Mouse (Mus musculus) embryonic fibroblast, embryonic 13.5 days (primary cell): ENCODE measurements around the gene Acvrl1. TPM values are rescaled to one million over a fixed set of nuclear protein-coding genes. Genes with fewer than 3 reads are reported as not detected.

Experiments
- H3K27ac ChIP-seq: 2 replicates; pipeline ENCODE4 v1.5.1; 2012; ENCODE audit warnings: low read length, control low read depth, inconsistent platforms; ENCODE audit not compliant: insufficient read depth
- H3K4me1 ChIP-seq: 2 replicates; pipeline ENCODE4 v1.6.1; 2011; ENCODE audit warnings: low read length; ENCODE audit not compliant: control insufficient read depth, insufficient read depth
- H3K4me3 ChIP-seq: 2 replicates; pipeline ENCODE4 v1.5.1; 2011; ENCODE audit warnings: mild to moderate bottlenecking, control low read depth, low read length; ENCODE audit not compliant: insufficient read depth
- CTCF ChIP-seq: IDR thresholded peaks from 2 replicates; pipeline ENCODE4 v1.5.1; 2011; ENCODE audit warnings: mild to moderate bottlenecking, control low read depth, low read length, moderate library complexity, borderline replicate concordance; ENCODE audit not compliant: insufficient read depth
- POLR2A ChIP-seq: IDR thresholded peaks from 2 replicates; pipeline ENCODE4 v1.6.1; 2011; ENCODE audit warnings: low read depth, mild to moderate bottlenecking, control low read depth, low read length, moderate library complexity
- polyA plus RNA-seq: library from polyadenylated mRNA; stranded (reverse); fragments of >200 nt; gene quantifications from 2 replicates; pipeline ENCODE4 v1.2.4, GENCODE M21; 2011; ENCODE audit warnings: low read depth; ENCODE audit not compliant: missing spikeins, insufficient read length

Acvrl1 gene
- polyA plus RNA-seq, 1 experiment, result 11.7 TPM

DNA sequence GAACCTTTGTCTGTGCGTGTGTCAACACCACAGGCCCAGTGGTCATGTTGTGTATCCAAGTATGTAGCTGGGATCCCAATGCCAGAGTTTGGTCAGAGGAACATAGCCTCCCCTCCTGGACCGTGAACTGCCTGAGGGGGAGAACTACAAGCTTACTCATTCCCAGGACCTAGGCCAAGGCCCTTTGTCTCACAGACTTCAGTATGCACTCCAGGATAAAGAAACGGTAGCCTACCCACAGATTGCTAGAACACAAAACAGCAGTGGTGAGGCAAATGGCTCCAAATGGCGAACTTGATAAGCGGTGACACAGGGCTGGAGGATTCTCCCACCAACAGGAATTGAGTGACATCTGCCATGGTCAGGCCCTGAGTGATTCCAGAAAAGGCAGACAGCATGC, 35.5 kb downstream of the Acvrl1 start:
- H3K4me3 ChIP-seq, result no peak overlapping the region
- peaks cover 4% of the 10 kb centered on the region; the same call in 1 of the 2 replicates for H3K4me1 ChIP-seq
- TF ChIP-seq POLR2A, result no peak
- no peak for TF ChIP-seq CTCF
- peak overlapping the region; percentile 60 for H3K27ac ChIP-seq

DNA sequence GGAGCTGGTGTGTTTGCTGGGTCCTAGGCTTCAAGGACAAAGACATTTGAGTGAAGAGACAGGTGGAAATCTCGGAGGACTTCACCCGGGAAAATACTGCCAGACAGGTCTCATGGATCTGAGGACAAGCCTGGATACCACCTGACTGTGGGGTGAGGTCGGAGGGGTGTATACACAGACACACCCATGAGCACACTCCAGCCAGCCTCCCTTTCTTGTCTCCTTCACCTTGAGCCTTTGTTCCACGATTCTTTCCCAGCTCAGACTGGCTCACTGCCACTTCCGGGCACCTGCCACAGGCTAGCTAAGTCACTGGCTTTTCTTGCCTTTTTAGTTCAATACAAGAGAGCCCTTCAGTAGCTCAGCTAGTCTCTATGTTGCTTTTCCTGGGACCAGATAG, 36.0 kb downstream of the Acvrl1 start:
- Histone ChIP-seq H3K4me3 (no peak overlapping the region), H3K4me1 (peaks cover 4% of the 10 kb centered on the region; the same call in 1 of the 2 replicates), H3K27ac (peak overlapping the region; percentile 10; the same call in 1 of the 2 replicates)
- TF ChIP-seq CTCF, result no peak

DNA sequence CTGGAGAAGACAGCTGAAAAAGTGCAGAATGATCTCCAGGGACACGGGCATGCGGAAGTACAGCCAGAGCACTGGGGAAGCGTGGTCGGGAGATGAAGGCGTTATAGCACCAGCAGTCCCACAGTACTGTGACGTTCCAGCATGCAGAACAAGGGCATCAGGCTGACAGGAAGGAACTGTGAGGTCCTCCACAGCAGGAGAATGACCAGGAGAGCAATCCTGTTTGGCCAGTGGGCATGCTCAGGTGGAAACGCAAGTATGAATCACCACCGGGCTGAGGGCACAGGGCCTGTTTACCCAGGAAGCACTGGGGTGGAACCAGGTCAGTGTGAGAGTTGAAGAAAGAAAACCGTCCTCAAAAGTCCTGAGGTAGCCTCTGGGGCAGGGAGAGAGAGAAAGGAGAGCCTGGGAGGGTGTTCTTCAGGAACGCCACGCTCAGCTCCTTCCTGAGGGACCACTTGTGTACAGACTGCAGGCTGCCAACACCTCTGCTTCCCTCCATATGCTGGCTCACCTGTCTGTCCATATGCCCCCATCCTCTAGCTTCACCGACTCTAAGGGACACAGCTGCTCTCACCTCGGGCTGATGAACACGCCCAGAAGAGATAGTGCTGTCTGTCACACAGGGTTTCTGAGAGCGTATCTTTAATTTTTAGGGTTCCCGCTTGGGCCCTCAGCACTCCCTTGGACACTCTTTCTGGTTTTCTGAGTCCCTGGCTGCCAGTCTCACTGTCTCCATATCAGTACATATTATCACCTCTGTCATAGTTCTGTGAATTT, 37.5 kb downstream of the Acvrl1 start:
- Histone ChIP-seq H3K27ac (no peak overlapping the region), H3K4me3 (no peak overlapping the region), H3K4me1 (peaks cover 4% of the 10 kb centered on the region; the same call in 1 of the 2 replicates)
- TF ChIP-seq POLR2A, result no peak
- TF ChIP-seq CTCF, result no peak

DNA sequence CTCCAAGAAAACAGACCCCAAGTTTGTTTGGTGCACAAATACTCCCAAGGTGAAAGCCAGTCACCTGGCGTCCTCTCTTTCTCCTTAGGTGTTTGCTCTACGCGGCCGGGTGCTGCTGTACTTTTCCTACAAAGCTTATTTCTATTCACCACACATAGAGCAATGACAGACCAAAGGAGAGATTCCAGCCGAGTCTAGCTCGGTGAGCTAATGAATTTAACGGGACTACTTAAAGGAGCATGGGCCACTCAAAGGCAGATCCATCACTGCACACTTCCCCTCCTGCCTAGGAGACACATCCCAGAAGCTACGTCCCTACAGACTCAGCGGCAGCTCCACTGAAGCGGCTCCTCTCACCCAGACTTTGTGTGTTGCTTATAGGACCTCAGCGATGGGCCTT, 39.2 kb downstream of the Acvrl1 start:
- Histone ChIP-seq H3K4me3 (no peak overlapping the region), H3K4me1 (peaks cover 4% of the 10 kb centered on the region; the same call in 1 of the 2 replicates), H3K27ac (no peak overlapping the region)
- TF ChIP-seq POLR2A (no peak), CTCF (no peak)

DNA sequence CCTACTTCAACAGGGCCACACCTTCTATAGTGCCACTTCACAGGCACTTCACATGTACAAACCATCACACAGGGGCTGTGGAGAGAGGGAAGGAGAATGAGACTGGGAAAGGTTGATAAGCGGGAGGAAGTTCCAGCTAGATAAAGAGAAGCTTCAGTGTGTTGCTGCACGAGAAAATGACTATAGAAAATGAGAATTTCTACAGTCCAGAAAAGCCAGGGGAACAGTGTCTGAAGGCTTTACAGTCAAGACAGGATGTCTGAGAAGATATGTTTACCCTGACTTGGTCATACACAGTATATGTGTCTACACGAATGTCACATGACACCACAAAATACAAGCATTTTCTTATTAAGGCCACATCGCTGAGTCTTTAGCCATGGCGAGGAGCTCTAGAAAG, 41.6 kb downstream of the Acvrl1 start:
- no peak for TF ChIP-seq POLR2A
- no peak for TF ChIP-seq CTCF
- no peak overlapping the region for H3K27ac ChIP-seq
- no peak overlapping the region for H3K4me3 ChIP-seq
- H3K4me1 ChIP-seq, result no peaks in the 10 kb centered on the region

DNA sequence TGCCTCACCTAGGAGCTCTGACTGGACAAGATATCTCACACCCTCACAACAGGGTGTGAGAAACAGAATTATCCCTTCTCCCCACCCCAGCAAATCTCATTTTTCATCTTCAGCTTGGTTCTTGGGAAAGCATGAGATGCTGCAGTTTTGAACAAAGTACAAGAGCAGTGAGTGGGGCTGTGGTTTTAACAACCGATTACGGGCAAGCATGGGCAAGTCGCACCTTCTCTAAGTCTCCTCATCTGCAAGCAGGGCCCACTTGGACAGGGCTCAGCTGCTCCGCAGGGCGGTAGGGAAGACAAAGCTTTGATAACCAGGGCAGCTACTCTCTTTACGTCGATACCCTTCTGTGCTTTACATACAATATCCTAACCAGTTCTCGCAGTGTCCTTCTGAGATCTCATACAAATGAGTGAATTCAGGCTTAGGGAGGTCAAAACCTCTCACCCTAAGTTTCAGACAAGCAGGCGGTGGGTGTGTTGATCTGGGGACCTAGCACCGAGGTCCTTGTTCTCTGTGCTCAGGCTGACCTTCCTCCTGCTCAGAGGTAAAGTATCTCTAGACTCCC, 42.2 kb downstream of the Acvrl1 start:
- Histone ChIP-seq H3K4me3 (no peak overlapping the region), H3K4me1 (no peaks in the 10 kb centered on the region), H3K27ac (no peak overlapping the region)
- no peak for TF ChIP-seq POLR2A
- TF ChIP-seq CTCF, result no peak

DNA sequence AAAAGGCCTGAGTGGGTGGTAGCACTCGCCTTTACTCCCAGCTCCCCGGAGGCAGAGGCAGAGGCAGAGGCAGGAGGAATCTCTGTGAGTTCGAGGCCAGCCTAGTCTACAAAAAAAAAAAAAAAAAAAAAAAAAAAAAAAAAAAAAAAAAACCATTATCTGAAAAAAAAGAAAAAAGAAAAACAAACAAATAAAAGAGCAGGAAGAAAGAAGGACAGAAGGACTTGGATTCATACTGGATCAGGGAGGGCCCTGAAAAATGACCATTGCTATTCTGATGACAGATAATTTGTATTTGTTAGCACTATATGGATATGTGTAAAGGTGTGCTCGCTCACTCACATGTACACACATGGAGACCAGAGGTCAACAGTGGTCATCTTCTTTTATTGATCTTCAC, 43.0 kb downstream of the Acvrl1 start:
- no peak overlapping the region for H3K27ac ChIP-seq

DNA sequence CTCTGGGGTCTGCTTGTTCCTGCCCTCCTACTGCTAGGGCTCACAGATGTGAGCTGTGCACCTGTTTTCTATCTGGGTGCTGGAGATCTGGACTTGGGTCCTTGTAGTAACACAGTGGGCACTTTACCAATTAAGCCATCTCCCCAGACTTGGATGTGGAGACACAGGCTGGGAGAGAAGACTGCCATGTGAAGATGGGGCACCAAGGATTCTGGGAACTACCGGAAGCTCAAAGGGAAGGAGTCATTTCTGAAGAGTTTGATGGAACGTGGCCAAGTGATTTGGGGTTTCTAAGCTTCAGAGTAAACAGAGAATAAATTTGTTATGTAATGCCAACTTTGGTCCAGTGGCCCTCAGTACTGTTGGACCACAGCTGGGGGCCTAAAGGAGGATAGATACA, 43.7 kb downstream of the Acvrl1 start:
- Histone ChIP-seq H3K27ac (no peak overlapping the region), H3K4me1 (peaks cover 2% of the 10 kb centered on the region; the same call in 1 of the 2 replicates), H3K4me3 (no peak overlapping the region)
- no peak for TF ChIP-seq CTCF
- TF ChIP-seq POLR2A, result no peak

More for the DNA sequence above, 43.0 kb downstream of the Acvrl1 start:
- no peak overlapping the region for H3K4me3 ChIP-seq
- TF ChIP-seq POLR2A, result no peak
- TF ChIP-seq CTCF, result no peak
- H3K4me1 ChIP-seq, result peaks cover 2% of the 10 kb centered on the region; the same call in 1 of the 2 replicates

DNA sequence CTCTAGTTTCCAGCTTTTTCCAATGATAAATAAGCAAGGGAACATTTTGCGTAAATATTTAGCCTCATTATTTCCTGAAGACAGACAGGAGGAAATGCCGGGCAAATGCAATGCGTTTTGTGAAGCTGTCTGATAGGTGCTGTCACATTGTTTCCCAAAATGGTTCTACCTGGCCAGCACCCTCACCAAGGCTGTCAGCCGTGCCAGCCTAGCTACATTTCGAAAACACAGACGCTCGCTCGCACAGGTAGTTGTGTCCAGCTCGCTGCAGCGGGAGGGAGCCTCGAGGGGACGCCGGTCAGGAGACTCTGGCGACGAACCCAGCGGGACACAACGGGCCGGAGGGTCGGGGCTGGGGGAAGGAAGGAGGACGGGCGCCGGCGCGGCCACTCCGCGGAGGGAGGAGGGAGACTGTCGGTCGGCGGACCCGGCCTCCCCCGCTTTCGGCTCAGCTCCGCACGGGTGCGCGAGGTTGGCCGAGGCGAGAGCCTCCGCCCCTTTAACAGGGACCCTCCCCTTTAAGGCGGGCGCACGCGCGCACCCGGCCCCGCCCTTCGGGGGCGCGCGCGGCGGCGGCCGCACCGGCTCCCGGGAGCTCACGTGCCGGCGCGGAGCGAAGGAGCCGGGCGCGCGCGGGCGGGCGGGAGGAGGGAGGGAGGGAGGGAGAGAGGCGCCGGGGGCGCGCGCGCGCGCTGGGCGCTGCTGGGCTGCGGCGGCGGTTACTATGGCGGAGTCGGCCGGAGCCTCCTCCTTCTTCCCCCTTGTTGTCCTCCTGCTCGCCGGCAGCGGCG, 45.3 kb downstream of the Acvrl1 start, which contains the start of gene Acvr1b:
Gene Acvr1b, plus strand, starts transcription at position 647 of the 791 bp plus-strand sequence.
- H3K27ac ChIP-seq, result no peak within 1 kb of the TSS
- peak within 1 kb of the TSS; percentile 62 for H3K4me3 ChIP-seq
- peaks cover 2% of the 10 kb centered on the region; the same call in 1 of the 2 replicates for H3K4me1 ChIP-seq
- TF ChIP-seq POLR2A, result peak; percentile 65
- TF ChIP-seq CTCF, result no peak
